ENCODE assay signal across 37 mouse cellular contexts in the genomic region with DNA sequence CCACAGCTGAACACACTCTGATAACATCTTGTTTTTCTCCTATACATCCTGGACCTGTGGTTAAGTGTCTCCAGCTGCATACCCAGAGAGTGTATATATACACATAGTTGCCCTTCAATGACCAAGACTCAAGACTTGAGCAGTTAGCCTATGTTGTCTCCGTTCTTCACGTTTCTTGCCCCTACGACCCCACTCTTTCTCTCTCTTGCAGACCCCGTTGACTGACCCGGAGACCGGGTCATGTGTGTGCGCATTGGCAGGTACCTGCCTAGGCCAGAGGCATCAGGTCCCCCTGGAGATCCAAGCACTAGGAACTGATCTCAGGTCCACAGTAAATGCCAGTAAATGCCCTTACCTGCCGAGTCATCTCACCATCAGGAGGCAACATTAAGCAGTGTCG. TPM values are rescaled to one million over a fixed set of nuclear protein-coding genes. Genes with fewer than 3 reads are reported as not detected.
DNase-seq lines count a peak whose midpoint lies in the region; ATAC-seq and TF ChIP-seq lines count a peak whose summit lies in the region.
"Had no signal": no experiment of that assay in that cellular context is flagged by ENCODE, and none has a peak within 500 bp of the region (broad histone marks: within the 10 kb centered on the region; RNA-seq: fewer than 3 reads in every experiment).

No protein-coding gene starts in this region.

- peak overlapping the region; percentile 65; the same call in 1 of the 2 replicates for H3K27ac ChIP-seq in heart, postnatal 0 days (ENCODE audit: low read depth)
- H3K27ac ChIP-seq in bone marrow, adult 2 months (ENCODE audit: control insufficient read depth, insufficient read depth, low read depth, low read length, poor library complexity): peak overlapping the region; percentile 76; the same call in 1 of the 2 replicates
- H3K27ac ChIP-seq in midbrain, embryonic 16.5 days (ENCODE audit: low read length): no peak overlapping the region
- H3K27ac ChIP-seq: embryonic facial prominence, embryonic 10.5 days; embryonic facial prominence, embryonic 13.5 days; forebrain, embryonic 12.5 days; forebrain, embryonic 15.5 days; hindbrain, embryonic 12.5 days; hindbrain, embryonic 15.5 days had no signal

- no peaks in the 10 kb centered on the region for H3K4me1 ChIP-seq in heart, postnatal 0 days (ENCODE audit: control insufficient read depth, insufficient read depth)
- peaks cover 7% of the 10 kb centered on the region; the same call in 1 of the 2 replicates for H3K4me1 ChIP-seq in bone marrow, adult 2 months (ENCODE audit: control insufficient read depth, insufficient read depth, low read length)
- H3K4me1 ChIP-seq in midbrain, embryonic 16.5 days (ENCODE audit: control insufficient read depth, insufficient read depth, low read length): no peaks in the 10 kb centered on the region
- H3K4me1 ChIP-seq: forebrain, embryonic 12.5 days; forebrain, embryonic 15.5 days; hindbrain, embryonic 12.5 days; hindbrain, embryonic 15.5 days had no signal

- no peak for ATAC-seq in heart, postnatal 0 days (ENCODE audit: insufficient read depth, low read depth)
- ATAC-seq in midbrain, embryonic 16.5 days: no peak
- ATAC-seq: forebrain, embryonic 15.5 days; Patski had no signal

- no peak for DNase-seq in heart, postnatal 0 days (ENCODE audit: low spot score)
- no peak for DNase-seq in heart, adult 18-20 months
- peak; percentile 50 for DNase-seq in thymus, postnatal 14 days
- DNase-seq in thymus, postnatal 4 days: peak; percentile 66
- DNase-seq in left cerebral cortex, adult 8-10 months (ENCODE audit: low spot score in 2 of 2): no peak
- DNase-seq: adrenal gland, adult 2 months; adrenal gland, postnatal 14 days; B cell, adult 2 months; cerebellum, adult 11-12 months; cerebellum, adult 8-10 months; cerebellum, postnatal 10 days; cerebellum, postnatal 36 days; embryo, embryonic 11 days; gastrocnemius, postnatal 10 days; gastrocnemius, postnatal 36 days had no signal

- TF ChIP-seq EP300 in heart, postnatal 0 days (IDR thresholded peaks at IDR 0.05; ENCODE audit: low read depth): no peak

- H3K4me2 ChIP-seq in heart, postnatal 0 days (ENCODE audit: low read depth, low read length): no peak overlapping the region
- H3K4me2 ChIP-seq in midbrain, embryonic 16.5 days (ENCODE audit: low read length): no peak overlapping the region
- H3K4me2 ChIP-seq: embryonic facial prominence, embryonic 13.5 days; forebrain, embryonic 12.5 days; forebrain, embryonic 15.5 days; heart, embryonic 11.5 days; hindbrain, embryonic 12.5 days; hindbrain, embryonic 15.5 days had no signal

- no peak overlapping the region for H3K4me3 ChIP-seq in heart, postnatal 0 days (ENCODE audit: low read depth, low read length)
- no peak overlapping the region for H3K4me3 ChIP-seq in bone marrow, adult 2 months (replicated peaks; ENCODE audit: control insufficient read depth, low read depth, low read length)
- no peak overlapping the region for H3K4me3 ChIP-seq in midbrain, embryonic 16.5 days (ENCODE audit: low read depth, low read length)
- H3K4me3 ChIP-seq: embryonic facial prominence, embryonic 10.5 days; embryonic facial prominence, embryonic 13.5 days; erythroblast, embryonic 14.5 days; forebrain, embryonic 12.5 days; forebrain, embryonic 15.5 days; hindbrain, embryonic 12.5 days; hindbrain, embryonic 15.5 days had no signal

- TF ChIP-seq POLR2A in bone marrow, adult 2 months (IDR thresholded peaks at IDR 0.05; ENCODE audit: borderline replicate concordance, control insufficient read depth, low read depth, low read length): no peak

- WGBS in heart, postnatal 0 days: 91% methylated on average over 9 of the region's 9 CpGs
- WGBS in bone marrow, adult 2 months: 80% methylated on average over 9 of the region's 9 CpGs
- 91% methylated on average over 9 of the region's 9 CpGs for WGBS in midbrain, embryonic 16.5 days

- TF ChIP-seq CTCF in heart, postnatal 0 days (IDR thresholded peaks at IDR 0.05; ENCODE audit: low read depth): no peak
- TF ChIP-seq CTCF in bone marrow, adult 2 months (IDR thresholded peaks at IDR 0.05; ENCODE audit: control insufficient read depth, insufficient read depth, low read length): no peak

- no peak overlapping the region for H3K9ac ChIP-seq in heart, postnatal 0 days (replicated peaks; ENCODE audit: low read depth, low read length)
- H3K9ac ChIP-seq in midbrain, embryonic 16.5 days (ENCODE audit: low read depth, low read length): no peak overlapping the region
- H3K9ac ChIP-seq: embryonic facial prominence, embryonic 13.5 days; forebrain, embryonic 12.5 days; forebrain, embryonic 15.5 days; hindbrain, embryonic 12.5 days; hindbrain, embryonic 15.5 days had no signal

- no peaks in the 10 kb centered on the region for H3K36me3 ChIP-seq in heart, postnatal 0 days (replicated peaks; ENCODE audit: control insufficient read depth, insufficient read depth, low read length)
- H3K36me3 ChIP-seq in midbrain, embryonic 16.5 days (ENCODE audit: control insufficient read depth, insufficient read depth, low read length): no peaks in the 10 kb centered on the region
- H3K36me3 ChIP-seq: embryonic facial prominence, embryonic 10.5 days; embryonic facial prominence, embryonic 13.5 days; forebrain, embryonic 12.5 days; forebrain, embryonic 15.5 days; G1E; hindbrain, embryonic 12.5 days; hindbrain, embryonic 15.5 days had no signal

- H3K27me3 ChIP-seq in heart, postnatal 0 days (ENCODE audit: control insufficient read depth, insufficient read depth, low read length): no peaks in the 10 kb centered on the region
- H3K27me3 ChIP-seq in midbrain, embryonic 16.5 days (ENCODE audit: control insufficient read depth, insufficient read depth, low read depth, low read length): no peaks in the 10 kb centered on the region
- H3K27me3 ChIP-seq: CH12.LX; embryonic facial prominence, embryonic 13.5 days; forebrain, embryonic 12.5 days; forebrain, embryonic 15.5 days; hindbrain, embryonic 12.5 days; hindbrain, embryonic 15.5 days; Patski had no signal

- no peaks in the 10 kb centered on the region for H3K9me3 ChIP-seq in heart, postnatal 0 days (replicated peaks; ENCODE audit: control insufficient read depth, low read length)
- H3K9me3 ChIP-seq in midbrain, embryonic 16.5 days (replicated peaks; ENCODE audit: control insufficient read depth, low read length, poor library complexity, severe bottlenecking): no peaks in the 10 kb centered on the region
- H3K9me3 ChIP-seq: embryonic facial prominence, embryonic 10.5 days; embryonic facial prominence, embryonic 13.5 days; forebrain, embryonic 12.5 days; forebrain, embryonic 15.5 days; hindbrain, embryonic 12.5 days; hindbrain, embryonic 15.5 days had no signal

RNA-seq across cellular contexts. Expression of gene Rmi2, which starts 7.6 kb away (rescaled TPM):
- total RNA-seq in heart, postnatal 0 days (2014; rRNA removed; ENCODE audit: low replicate concordance): 1.6 and 2.1 TPM in 2 replicates
- 0.83 and 1.2 TPM in 2 replicates for polyA plus RNA-seq in heart, postnatal 0 days (2015; fragmentation: Nextera tagmentation; extraction: Ambion mirVana)
- total RNA-seq in heart, adult 18-20 months (2021): under 1 TPM; 0.27 to 0.33 TPM
- 3.8 and 4.8 TPM in 2 replicates for polyA plus RNA-seq in bone marrow, adult 2 months (2011; ENCODE audit: insufficient read depth, insufficient read length, low replicate concordance, missing spikeins)
- polyA plus RNA-seq in midbrain, embryonic 16.5 days (2015; fragmentation: Nextera tagmentation; extraction: Ambion mirVana): 0.31 and 0.39 TPM in 2 replicates
- under 1 TPM; 0.14 to 0.57 (median 0.17) TPM for total RNA-seq in left cerebral cortex, adult 8-10 months (2022)

RNA-seq across cellular contexts. Expression of gene Gm11172, which starts 14.6 kb away (rescaled TPM):
- total RNA-seq in heart, postnatal 0 days (2014; rRNA removed; ENCODE audit: low replicate concordance): not detected in 2 replicates
- polyA plus RNA-seq in heart, postnatal 0 days (2015; fragmentation: Nextera tagmentation; extraction: Ambion mirVana): not detected in 2 replicates
- total RNA-seq in heart, adult 18-20 months (2021): not detected
- polyA plus RNA-seq in bone marrow, adult 2 months (2011; ENCODE audit: insufficient read depth, insufficient read length, low replicate concordance, missing spikeins): not detected in 2 replicates
- not detected in 2 replicates for polyA plus RNA-seq in midbrain, embryonic 16.5 days (2015; fragmentation: Nextera tagmentation; extraction: Ambion mirVana)
- not detected for total RNA-seq in left cerebral cortex, adult 8-10 months (2022)
- total RNA-seq: adrenal gland, adult 2 months; adrenal gland, postnatal 14 days; adrenal gland, postnatal 4 days; CH12.LX; G1E; gastrocnemius, adult 18-20 months; gastrocnemius, postnatal 10 days; gastrocnemius, postnatal 36 days; granulocyte monocyte progenitor cell, adult 5-6 weeks; heart, adult 8-10 months; heart, postnatal 25 days; hematopoietic stem cell, adult 5-6 weeks had no signal
- polyA plus RNA-seq: adrenal gland, adult 2 months; brain, embryonic 14.5 days; cortical plate, adult 2 months; embryonic facial prominence, embryonic 10.5 days; embryonic facial prominence, embryonic 13.5 days; erythroblast, embryonic 14.5 days; forebrain, embryonic 12.5 days; forebrain, embryonic 15.5 days; G1E; heart, embryonic 11.5 days; heart, embryonic 14.5 days; hindbrain, embryonic 12.5 days; hindbrain, embryonic 15.5 days; Patski had no signal

RNA-seq across cellular contexts. Expression of gene Prm1, which starts 21.6 kb away (rescaled TPM):
- not detected in 2 replicates for total RNA-seq in heart, postnatal 0 days (2014; rRNA removed; ENCODE audit: low replicate concordance)
- polyA plus RNA-seq in heart, postnatal 0 days (2015; fragmentation: Nextera tagmentation; extraction: Ambion mirVana): not detected in 2 replicates
- not detected for total RNA-seq in heart, adult 18-20 months (2021)
- polyA plus RNA-seq in bone marrow, adult 2 months (2011; ENCODE audit: insufficient read depth, insufficient read length, low replicate concordance, missing spikeins): 4.6 TPM in 1 of 2 replicates, not detected in the other
- polyA plus RNA-seq in midbrain, embryonic 16.5 days (2015; fragmentation: Nextera tagmentation; extraction: Ambion mirVana): 0.46 and 0.70 TPM in 2 replicates
- not detected for total RNA-seq in left cerebral cortex, adult 8-10 months (2022)
- total RNA-seq: adrenal gland, adult 2 months; adrenal gland, postnatal 14 days; adrenal gland, postnatal 4 days; CH12.LX; G1E; gastrocnemius, adult 18-20 months; gastrocnemius, postnatal 10 days; gastrocnemius, postnatal 36 days; granulocyte monocyte progenitor cell, adult 5-6 weeks; heart, adult 8-10 months; heart, postnatal 25 days; hematopoietic stem cell, adult 5-6 weeks had no signal
- polyA plus RNA-seq: adrenal gland, adult 2 months; brain, embryonic 14.5 days; cortical plate, adult 2 months; embryonic facial prominence, embryonic 13.5 days; erythroblast, embryonic 14.5 days; forebrain, embryonic 12.5 days; forebrain, embryonic 15.5 days; G1E; heart, embryonic 11.5 days; heart, embryonic 14.5 days; hindbrain, embryonic 12.5 days had no signal

RNA-seq across cellular contexts. Expression of gene Prm2, which starts 31.3 kb away (rescaled TPM):
- total RNA-seq in heart, postnatal 0 days (2014; rRNA removed; ENCODE audit: low replicate concordance): not detected in 2 replicates
- not detected in 2 replicates for polyA plus RNA-seq in heart, postnatal 0 days (2015; fragmentation: Nextera tagmentation; extraction: Ambion mirVana)
- not detected for total RNA-seq in heart, adult 18-20 months (2021)
- polyA plus RNA-seq in bone marrow, adult 2 months (2011; ENCODE audit: insufficient read depth, insufficient read length, low replicate concordance, missing spikeins): not detected in 2 replicates
- not detected in 2 replicates for polyA plus RNA-seq in midbrain, embryonic 16.5 days (2015; fragmentation: Nextera tagmentation; extraction: Ambion mirVana)
- total RNA-seq in left cerebral cortex, adult 8-10 months (2022): not detected
- total RNA-seq: adrenal gland, adult 2 months; adrenal gland, postnatal 14 days; adrenal gland, postnatal 4 days; CH12.LX; gastrocnemius, adult 18-20 months; gastrocnemius, postnatal 10 days; gastrocnemius, postnatal 36 days; granulocyte monocyte progenitor cell, adult 5-6 weeks; heart, adult 8-10 months; heart, postnatal 25 days; hematopoietic stem cell, adult 5-6 weeks had no signal
- polyA plus RNA-seq: brain, embryonic 14.5 days; cortical plate, adult 2 months; embryonic facial prominence, embryonic 10.5 days; embryonic facial prominence, embryonic 13.5 days; erythroblast, embryonic 14.5 days; forebrain, embryonic 12.5 days; forebrain, embryonic 15.5 days; G1E; heart, embryonic 11.5 days; heart, embryonic 14.5 days; hindbrain, embryonic 12.5 days; hindbrain, embryonic 15.5 days; Patski had no signal

RNA-seq across cellular contexts. Expression of gene Prm3, which starts 36.6 kb away (rescaled TPM):
- total RNA-seq in heart, postnatal 0 days (2014; rRNA removed; ENCODE audit: low replicate concordance): not detected in 2 replicates
- not detected in 2 replicates for polyA plus RNA-seq in heart, postnatal 0 days (2015; fragmentation: Nextera tagmentation; extraction: Ambion mirVana)
- total RNA-seq in heart, adult 18-20 months (2021): not detected
- polyA plus RNA-seq in bone marrow, adult 2 months (2011; ENCODE audit: insufficient read depth, insufficient read length, low replicate concordance, missing spikeins): not detected in 2 replicates
- not detected in 2 replicates for polyA plus RNA-seq in midbrain, embryonic 16.5 days (2015; fragmentation: Nextera tagmentation; extraction: Ambion mirVana)
- not detected for total RNA-seq in left cerebral cortex, adult 8-10 months (2022)
- total RNA-seq: adrenal gland, adult 2 months; adrenal gland, postnatal 14 days; adrenal gland, postnatal 4 days; CH12.LX; G1E; gastrocnemius, adult 18-20 months; gastrocnemius, postnatal 10 days; gastrocnemius, postnatal 36 days; granulocyte monocyte progenitor cell, adult 5-6 weeks; heart, adult 8-10 months; heart, postnatal 25 days; hematopoietic stem cell, adult 5-6 weeks had no signal
- polyA plus RNA-seq: adrenal gland, adult 2 months; brain, embryonic 14.5 days; cortical plate, adult 2 months; embryonic facial prominence, embryonic 10.5 days; embryonic facial prominence, embryonic 13.5 days; erythroblast, embryonic 14.5 days; forebrain, embryonic 12.5 days; forebrain, embryonic 15.5 days; G1E; heart, embryonic 11.5 days; heart, embryonic 14.5 days; hindbrain, embryonic 12.5 days; hindbrain, embryonic 15.5 days; Patski had no signal

Comparison
In these comparisons a context has a peak if more than half of its experiments do, and no peak if none do; other contexts are left out.
1. DNase-seq: peak in thymus, postnatal 14 days (single experiment) and thymus, postnatal 4 days (single experiment); none in heart, postnatal 0 days (single experiment), heart, adult 18-20 months (0 of 2) and left cerebral cortex, adult 8-10 months (0 of 2).